Mouse (Mus musculus): ENCODE measurements around the gene Bckdha. TPM values are rescaled to one million over a fixed set of nuclear protein-coding genes. Genes with fewer than 3 reads are reported as not detected.

Gene Bckdha
- polyA plus RNA-seq, 1 experiment from 2014 or later: 47.0 TPM

DNA sequence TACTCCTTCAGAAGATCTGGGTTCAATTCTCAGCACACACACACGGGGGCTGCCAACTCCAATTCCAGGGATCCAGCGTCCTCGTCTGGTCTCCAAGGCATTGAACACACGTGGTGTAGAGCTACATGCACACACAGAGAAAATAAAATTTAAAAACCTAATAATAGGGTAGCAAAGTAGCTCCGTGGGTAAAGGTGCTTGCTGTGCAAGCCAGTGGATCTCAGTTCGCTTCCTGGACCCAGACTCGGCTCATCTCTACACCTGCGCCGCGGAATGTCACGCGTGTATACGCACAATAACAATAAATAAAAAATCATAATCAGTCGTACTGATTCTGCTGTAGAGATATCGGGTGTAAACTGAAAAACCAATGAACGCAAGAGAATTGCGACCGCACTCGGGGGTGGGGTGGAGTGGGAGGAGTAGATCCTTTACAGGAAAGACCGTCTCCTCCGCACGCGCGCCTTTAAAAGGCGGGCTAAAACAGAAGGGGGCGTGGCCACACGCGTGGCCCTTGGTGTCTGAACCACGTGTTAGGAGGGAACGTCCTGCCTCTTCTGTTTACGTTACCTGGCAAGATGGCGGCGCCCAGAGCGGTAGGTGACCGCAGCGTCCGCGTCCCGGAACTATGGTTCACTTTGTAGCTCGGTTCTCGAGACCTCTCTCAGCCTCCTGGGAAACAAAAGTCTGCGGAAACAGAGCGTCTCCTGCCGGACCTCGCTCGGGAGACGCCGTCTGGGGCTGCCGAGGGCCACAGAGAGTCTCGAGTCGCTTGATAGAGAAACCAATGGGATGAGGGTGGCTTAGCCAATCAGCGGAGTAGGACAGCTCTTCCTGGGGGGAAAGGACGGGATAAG lies 39.7 kb downstream of the Bckdha start, which contains the start of gene Dmac2:
Dmac2 (plus strand) TSS at position 550 of the 857 bp plus-strand sequence.
- DNase-seq (ENCODE audit: low spot score) (peak; percentile 97), ATAC-seq (ENCODE audit: low read depth) (peak; percentile 96)
- Histone ChIP-seq H3K4me1 (ENCODE audit: control insufficient read depth, insufficient read depth, low read length) (peaks cover 4% of the 10 kb centered on the region), H3K4me2 (ENCODE audit: low read depth, low read length) (peak within 1 kb of the TSS; percentile 76), H3K9me3 (ENCODE audit: control insufficient read depth, low read length) (no peaks in the 10 kb centered on the region), H3K27me3 (replicated peaks; ENCODE audit: control insufficient read depth, insufficient read depth, low read length) (no peaks in the 10 kb centered on the region), H3K36me3 (ENCODE audit: control insufficient read depth, insufficient read depth, low read length) (peaks cover 20% of the 10 kb centered on the region; the same call in 1 of the 2 replicates), H3K27ac (replicated peaks; ENCODE audit: low read depth, low read length) (no peak within 1 kb of the TSS; the same call in 1 of the 2 replicates), H3K4me3 (ENCODE audit: low read depth, low read length) (peak within 1 kb of the TSS; percentile 65), H3K9ac (ENCODE audit: low read depth, low read length) (peak within 1 kb of the TSS; percentile 65)
- WGBS: under 1% methylated on average over 52 of the region's 53 CpGs

DNA sequence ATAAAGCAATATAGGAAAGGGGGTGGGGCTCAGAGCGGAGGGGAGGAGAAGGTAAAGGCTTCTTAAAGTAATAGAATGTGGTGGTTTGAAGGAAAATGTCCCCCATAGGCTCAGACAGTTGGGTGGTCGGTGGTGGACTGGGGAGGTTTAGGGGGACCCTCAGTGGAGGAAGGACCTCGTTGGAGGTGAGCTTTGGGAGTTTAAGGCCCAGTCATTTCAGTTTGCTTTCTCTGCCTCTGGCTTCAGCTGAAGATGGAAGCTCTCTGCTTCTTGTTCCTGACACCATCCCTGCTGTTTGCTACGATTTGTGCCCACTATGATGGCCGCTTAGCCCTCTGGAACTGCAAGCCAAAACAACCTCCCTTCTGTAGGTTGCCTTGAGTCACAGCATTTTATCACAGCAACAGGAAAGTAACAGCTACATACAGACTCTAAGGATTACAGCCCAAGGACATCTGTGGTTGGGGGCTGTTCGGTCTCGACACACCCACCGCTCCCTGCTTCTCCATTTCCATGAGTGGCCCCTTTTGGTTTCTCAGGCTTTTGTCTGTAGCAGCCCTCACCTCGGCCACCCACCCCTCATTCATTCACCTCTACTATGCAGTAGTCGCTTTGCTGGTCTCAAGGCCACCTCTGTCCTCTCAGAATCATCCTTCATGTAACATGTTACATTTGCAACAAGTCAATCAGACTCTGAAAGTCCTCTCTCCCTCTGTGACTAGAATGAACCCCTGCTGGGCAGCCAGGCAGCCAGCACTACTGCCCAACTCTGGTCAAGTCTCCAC lies 41.2 kb downstream of the Bckdha start:
- Histone ChIP-seq H3K9me3 (ENCODE audit: control insufficient read depth, low read length) (no peaks in the 10 kb centered on the region), H3K27me3 (replicated peaks; ENCODE audit: control insufficient read depth, insufficient read depth, low read length) (no peaks in the 10 kb centered on the region), H3K4me2 (ENCODE audit: low read depth, low read length) (no peak overlapping the region), H3K4me1 (ENCODE audit: control insufficient read depth, insufficient read depth, low read length) (peaks cover 4% of the 10 kb centered on the region), H3K36me3 (ENCODE audit: control insufficient read depth, insufficient read depth, low read length) (0 out of 2 replicates have a peak, but pooled peaks cover 10% of the 10 kb centered on the region), H3K4me3 (ENCODE audit: low read depth, low read length) (no peak overlapping the region), H3K27ac (replicated peaks; ENCODE audit: low read depth, low read length) (no peak overlapping the region), H3K9ac (ENCODE audit: low read depth, low read length) (no peak overlapping the region)
- DNase-seq (ENCODE audit: low spot score) (no peak), ATAC-seq (ENCODE audit: low read depth) (no peak)
- WGBS: 81% methylated on average over 9 of the region's 10 CpGs

DNA sequence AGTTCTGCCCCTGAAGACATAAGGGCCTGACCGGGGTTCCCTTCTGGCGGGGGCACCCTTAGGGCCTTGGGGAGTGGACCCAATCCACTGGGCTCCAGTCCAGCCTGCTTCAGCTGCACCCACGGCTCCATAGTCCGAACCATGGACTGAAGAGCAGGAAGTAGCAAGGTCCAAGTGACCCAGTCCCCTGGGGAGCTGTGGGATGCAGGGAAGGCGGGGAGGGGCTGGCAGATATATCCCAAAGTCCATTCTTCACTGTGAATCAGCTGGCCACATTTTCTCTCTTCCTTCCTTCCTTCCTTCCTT lies 43.1 kb downstream of the Bckdha start, which contains the start of gene Erich4:
Erich4 (minus strand) TSS at position 187 of the 306 bp plus-strand sequence.
- Histone ChIP-seq H3K27me3 (replicated peaks; ENCODE audit: control insufficient read depth, insufficient read depth, low read length) (no peaks in the 10 kb centered on the region), H3K9me3 (ENCODE audit: control insufficient read depth, low read length) (no peaks in the 10 kb centered on the region), H3K27ac (replicated peaks; ENCODE audit: low read depth, low read length) (no peak within 1 kb of the TSS), H3K4me1 (ENCODE audit: control insufficient read depth, insufficient read depth, low read length) (peaks cover 4% of the 10 kb centered on the region), H3K4me3 (ENCODE audit: low read depth, low read length) (no peak within 1 kb of the TSS), H3K4me2 (ENCODE audit: low read depth, low read length) (no peak within 1 kb of the TSS), H3K36me3 (ENCODE audit: control insufficient read depth, insufficient read depth, low read length) (no peaks in the 10 kb centered on the region), H3K9ac (ENCODE audit: low read depth, low read length) (no peak within 1 kb of the TSS)
- 81% methylated on average over 4 of the region's 5 CpGs for WGBS
- ATAC-seq (ENCODE audit: low read depth) (no peak), DNase-seq (ENCODE audit: low spot score) (no peak)

DNA sequence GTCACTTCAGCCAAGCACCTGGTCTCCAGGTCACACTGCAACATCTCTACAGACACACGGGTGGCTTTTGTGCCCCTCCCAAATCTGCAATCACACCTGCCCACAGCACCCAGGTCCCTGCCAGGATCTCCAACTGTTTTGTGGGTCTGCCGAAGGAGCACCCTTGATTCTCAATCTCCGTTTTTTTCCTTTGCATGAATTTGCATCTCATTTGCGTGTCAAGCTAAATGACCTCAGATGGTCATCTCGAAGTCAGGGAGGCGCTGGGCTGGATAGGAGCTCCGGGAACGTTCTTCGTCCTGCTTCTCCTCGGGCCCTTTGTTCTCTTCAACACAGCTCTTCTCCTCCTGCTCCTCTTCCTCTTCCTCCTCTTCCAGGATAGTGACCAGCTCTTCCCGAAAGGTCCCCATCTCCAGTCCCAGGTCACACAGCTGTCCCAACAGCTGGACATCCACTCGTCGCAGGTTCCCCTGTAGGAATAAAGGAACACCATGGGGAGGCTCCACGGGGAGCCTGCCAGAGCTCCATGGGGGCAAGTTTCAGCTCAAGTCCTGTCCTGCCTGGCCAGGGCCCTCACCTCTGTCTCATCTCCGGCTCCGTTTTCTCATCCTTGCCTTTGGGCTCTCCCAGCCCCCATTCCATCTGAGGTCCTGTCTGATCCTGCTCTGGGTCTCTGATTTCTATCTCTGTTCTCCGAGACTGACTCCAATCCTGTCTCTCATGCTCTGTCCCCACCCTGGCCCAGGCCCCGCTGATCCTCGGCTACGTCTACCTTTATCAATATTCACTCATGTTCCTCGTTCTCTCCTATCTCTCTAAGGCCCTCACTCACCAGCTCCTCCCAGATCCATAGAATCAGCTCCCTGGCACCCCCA lies 43.7 kb downstream of the Bckdha start:
- Histone ChIP-seq H3K4me3 (ENCODE audit: low read depth, low read length) (no peak overlapping the region), H3K4me1 (ENCODE audit: control insufficient read depth, insufficient read depth, low read length) (peaks cover 4% of the 10 kb centered on the region), H3K9me3 (ENCODE audit: control insufficient read depth, low read length) (no peaks in the 10 kb centered on the region), H3K36me3 (ENCODE audit: control insufficient read depth, insufficient read depth, low read length) (no peaks in the 10 kb centered on the region), H3K4me2 (ENCODE audit: low read depth, low read length) (no peak overlapping the region), H3K9ac (ENCODE audit: low read depth, low read length) (no peak overlapping the region), H3K27me3 (replicated peaks; ENCODE audit: control insufficient read depth, insufficient read depth, low read length) (no peaks in the 10 kb centered on the region), H3K27ac (replicated peaks; ENCODE audit: low read depth, low read length) (no peak overlapping the region)
- ATAC-seq (ENCODE audit: low read depth) (no peak), DNase-seq (ENCODE audit: low spot score) (no peak)
- WGBS: 67% methylated on average over 21 of the region's 21 CpGs

DNA sequence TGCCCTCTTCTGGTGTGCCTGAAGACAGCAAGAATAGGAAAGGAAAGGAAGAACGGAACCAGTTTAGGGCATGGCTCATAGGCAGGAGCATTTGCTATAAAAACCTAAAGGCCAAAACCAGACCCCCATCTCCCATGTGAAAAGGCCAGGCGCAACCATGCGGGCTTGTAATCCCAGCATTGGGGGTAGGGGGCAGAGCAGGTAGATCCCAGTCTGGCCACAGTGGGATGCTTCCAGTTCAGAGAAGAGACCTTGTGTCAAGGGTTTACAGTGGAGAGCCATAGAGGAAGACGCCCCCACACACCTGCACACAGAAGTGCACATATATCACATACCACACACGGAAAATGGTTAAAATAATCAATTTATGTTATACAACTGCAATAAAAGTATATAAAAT lies 44.7 kb downstream of the Bckdha start:
- Histone ChIP-seq H3K4me2 (ENCODE audit: low read depth, low read length) (no peak overlapping the region), H3K9ac (ENCODE audit: low read depth, low read length) (no peak overlapping the region), H3K27me3 (replicated peaks; ENCODE audit: control insufficient read depth, insufficient read depth, low read length) (no peaks in the 10 kb centered on the region), H3K4me3 (ENCODE audit: low read depth, low read length) (no peak overlapping the region), H3K27ac (replicated peaks; ENCODE audit: low read depth, low read length) (no peak overlapping the region), H3K4me1 (ENCODE audit: control insufficient read depth, insufficient read depth, low read length) (peaks cover 4% of the 10 kb centered on the region; the same call in 1 of the 2 replicates), H3K9me3 (ENCODE audit: control insufficient read depth, low read length) (no peaks in the 10 kb centered on the region), H3K36me3 (ENCODE audit: control insufficient read depth, insufficient read depth, low read length) (no peaks in the 10 kb centered on the region)
- no peak for DNase-seq (ENCODE audit: low spot score)
- no peak for ATAC-seq (ENCODE audit: low read depth)
- WGBS: 91% methylated on average over 5 of the region's 5 CpGs

DNA sequence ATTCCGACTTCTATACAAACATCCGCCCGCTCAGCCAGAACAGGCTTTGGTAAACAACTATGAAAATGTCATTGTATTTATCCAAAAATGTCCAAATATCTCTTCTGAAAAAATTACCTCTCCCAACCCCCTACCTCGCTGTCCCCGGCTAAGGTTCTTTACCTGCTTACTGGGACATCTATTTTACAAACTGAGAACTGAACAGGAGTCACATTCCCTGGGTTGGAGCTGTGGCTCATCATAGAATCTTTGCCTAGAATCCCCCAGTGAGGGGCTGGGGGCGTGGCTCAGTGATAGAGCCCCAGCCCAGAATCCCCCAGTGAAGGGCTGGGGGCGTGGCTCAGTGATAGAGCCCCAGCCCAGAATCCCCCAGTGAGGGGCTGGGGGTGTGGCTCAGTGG lies 47.3 kb downstream of the Bckdha start:
- no peaks in the 10 kb centered on the region for H3K27me3 ChIP-seq (replicated peaks; ENCODE audit: control insufficient read depth, insufficient read depth, low read length)
- WGBS: 43% methylated on average over 7 of the region's 7 CpGs
- H3K4me1 ChIP-seq (ENCODE audit: control insufficient read depth, insufficient read depth, low read length): no peaks in the 10 kb centered on the region
- no peak overlapping the region for H3K4me3 ChIP-seq (ENCODE audit: low read depth, low read length)
- DNase-seq (ENCODE audit: low spot score) (no peak), ATAC-seq (ENCODE audit: low read depth) (no peak)
- H3K9me3 ChIP-seq (ENCODE audit: control insufficient read depth, low read length): no peaks in the 10 kb centered on the region
- no peak overlapping the region for H3K27ac ChIP-seq (replicated peaks; ENCODE audit: low read depth, low read length)
- H3K36me3 ChIP-seq (ENCODE audit: control insufficient read depth, insufficient read depth, low read length): no peaks in the 10 kb centered on the region
- H3K4me2 ChIP-seq (ENCODE audit: low read depth, low read length): no peak overlapping the region
- no peak overlapping the region for H3K9ac ChIP-seq (ENCODE audit: low read depth, low read length)

DNA sequence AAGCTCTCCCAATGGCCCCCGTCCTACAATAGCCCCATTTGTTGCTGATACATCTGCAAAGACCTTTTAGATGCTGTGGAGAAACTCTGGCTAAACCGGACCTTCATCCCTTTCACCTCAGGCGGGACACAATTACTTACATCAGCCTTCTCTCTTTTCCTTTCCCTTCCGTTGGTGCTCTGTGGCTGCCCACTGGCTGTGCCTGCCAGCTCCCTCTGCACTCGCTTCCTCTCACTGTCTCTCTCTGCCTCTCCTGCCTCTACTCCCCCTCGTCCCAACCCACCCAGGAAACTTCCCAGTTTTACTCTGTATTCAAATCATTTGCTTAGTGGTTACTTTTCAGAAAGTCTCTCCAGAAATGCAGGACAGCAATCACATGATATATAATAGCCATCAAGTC lies 48.7 kb downstream of the Bckdha start:
- Histone ChIP-seq H3K27ac (replicated peaks; ENCODE audit: low read depth, low read length) (no peak overlapping the region), H3K9me3 (ENCODE audit: control insufficient read depth, low read length) (no peaks in the 10 kb centered on the region), H3K4me1 (ENCODE audit: control insufficient read depth, insufficient read depth, low read length) (no peaks in the 10 kb centered on the region), H3K27me3 (replicated peaks; ENCODE audit: control insufficient read depth, insufficient read depth, low read length) (no peaks in the 10 kb centered on the region), H3K9ac (ENCODE audit: low read depth, low read length) (no peak overlapping the region), H3K4me2 (ENCODE audit: low read depth, low read length) (no peak overlapping the region), H3K36me3 (ENCODE audit: control insufficient read depth, insufficient read depth, low read length) (no peaks in the 10 kb centered on the region), H3K4me3 (ENCODE audit: low read depth, low read length) (no peak overlapping the region)
- DNase-seq (ENCODE audit: low spot score): no peak
- 29% methylated on average over 6 of the region's 6 CpGs for WGBS
- no peak for ATAC-seq (ENCODE audit: low read depth)

DNA sequence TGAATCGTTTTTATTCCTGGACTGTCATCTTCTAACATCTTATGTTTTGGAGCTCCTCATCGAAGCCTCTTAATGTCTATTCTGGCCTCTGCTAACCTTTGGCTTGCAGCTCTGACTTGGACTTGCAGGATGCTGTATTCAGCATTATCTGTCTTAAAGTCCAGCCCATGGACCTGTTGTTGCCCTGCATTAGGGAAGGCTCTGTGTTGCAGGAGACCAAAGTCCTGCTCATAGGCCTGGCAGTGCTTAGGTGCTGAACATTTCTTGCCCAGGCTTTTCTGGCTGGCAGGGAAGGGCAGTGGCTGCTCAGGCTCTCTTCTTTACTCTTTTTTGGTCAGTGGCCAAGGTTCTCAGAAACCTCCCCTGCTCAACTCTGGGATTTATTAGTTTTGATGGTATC lies 51.6 kb downstream of the Bckdha start:
- ATAC-seq (ENCODE audit: low read depth) (no peak), DNase-seq (ENCODE audit: low spot score) (no peak)
- H3K9ac ChIP-seq (ENCODE audit: low read depth, low read length): no peak overlapping the region
- WGBS: 79% methylated on average over 2 of the region's 2 CpGs
- no peaks in the 10 kb centered on the region for H3K36me3 ChIP-seq (ENCODE audit: control insufficient read depth, insufficient read depth, low read length)
- no peaks in the 10 kb centered on the region for H3K9me3 ChIP-seq (ENCODE audit: control insufficient read depth, low read length)
- no peak overlapping the region for H3K4me2 ChIP-seq (ENCODE audit: low read depth, low read length)
- no peak overlapping the region for H3K4me3 ChIP-seq (ENCODE audit: low read depth, low read length)
- no peak overlapping the region for H3K27ac ChIP-seq (replicated peaks; ENCODE audit: low read depth, low read length)
- H3K27me3 ChIP-seq (replicated peaks; ENCODE audit: control insufficient read depth, insufficient read depth, low read length): no peaks in the 10 kb centered on the region
- H3K4me1 ChIP-seq (ENCODE audit: control insufficient read depth, insufficient read depth, low read length): no peaks in the 10 kb centered on the region

Measured in embryonic facial prominence, embryonic 14.5 days (tissue).